Mouse (Mus musculus) G1E-ER4 (cell line): ENCODE data around the gene Olfr1368. TPM values are rescaled to one million over a fixed set of nuclear protein-coding genes. Genes with fewer than 3 reads are reported as not detected.
"Not testable (repeated sequence)": the region's sequence is repeated elsewhere in the genome, so short reads cannot be mapped to it uniquely, and the experiment has no call there.

ENCODE experiments used
- GATA1 ChIP-seq: IDR thresholded peaks from one replicate; pipeline ENCODE4 v1.8.0; 2012; ENCODE audit warnings: low read length, inconsistent platforms
- polyA plus RNA-seq: library from polyadenylated mRNA; stranded (reverse); fragments of >175 nt; gene quantifications from 2 replicates; pipeline ENCODE4 v1.2.3, GENCODE M21; 2012

Gene Olfr1368
- polyA plus RNA-seq, 1 experiment = not detected

- no peak for TF ChIP-seq GATA1
These were observed 10.2 kb upstream of the Olfr1368 start for GRCm38 (mm10) chr13:21155888-21156287.

GRCm38 (mm10) chr13:21142421-21142820 is 3.2 kb downstream of the Olfr1368 start:
- no peak for TF ChIP-seq GATA1

- TF ChIP-seq GATA1 = not testable (repeated sequence)
These were observed 16.3 kb downstream of the Olfr1368 start, which contains the start of gene Olfr263 for GRCm38 (mm10) chr13:21129339-21129738. Gene Olfr263, plus strand, starts transcription at chr13:21129639.

- peak; percentile 87 for TF ChIP-seq GATA1
These were observed 31.5 kb downstream of the Olfr1368 start for GRCm38 (mm10) chr13:21114121-21114520.

GRCm38 (mm10) chr13:21111183-21111582 is 34.5 kb downstream of the Olfr1368 start, which contains the start of gene Olfr1369-ps1:
Gene Olfr1369-ps1, plus strand, starts transcription at chr13:21111483.
- TF ChIP-seq GATA1 = not testable (repeated sequence)

- TF ChIP-seq GATA1 = no peak
These were observed 35.2 kb downstream of the Olfr1368 start for GRCm38 (mm10) chr13:21110441-21110840.

GRCm38 (mm10) chr13:21109759-21110158 is 35.9 kb downstream of the Olfr1368 start:
- no peak for TF ChIP-seq GATA1

Other genes starting within 250 kb of the Olfr1368 start
- not detected in 2 replicates for gene Olfr1370, start 70.9 kb downstream of the Olfr1368 start, polyA plus RNA-seq
- not detected in 2 replicates for gene Olfr1369-ps1, start 34.4 kb downstream of the Olfr1368 start, polyA plus RNA-seq
- not detected in 2 replicates for gene Olfr263, start 16.2 kb downstream of the Olfr1368 start, polyA plus RNA-seq
- gene Trim27, start 33.6 kb upstream of the Olfr1368 start, polyA plus RNA-seq = 143 and 180 TPM in 2 replicates
- gene Gpx5, start 146.9 kb upstream of the Olfr1368 start, polyA plus RNA-seq = not detected in 2 replicates
- not detected in 2 replicates for gene Gpx6, start 166.3 kb upstream of the Olfr1368 start, polyA plus RNA-seq
- gene Olfr1367, start 201.0 kb upstream of the Olfr1368 start, polyA plus RNA-seq = not detected in 2 replicates
- 2.9 and 3.9 TPM in 2 replicates for gene Zscan12, start 217.0 kb upstream of the Olfr1368 start, polyA plus RNA-seq